In the genomic region with DNA sequence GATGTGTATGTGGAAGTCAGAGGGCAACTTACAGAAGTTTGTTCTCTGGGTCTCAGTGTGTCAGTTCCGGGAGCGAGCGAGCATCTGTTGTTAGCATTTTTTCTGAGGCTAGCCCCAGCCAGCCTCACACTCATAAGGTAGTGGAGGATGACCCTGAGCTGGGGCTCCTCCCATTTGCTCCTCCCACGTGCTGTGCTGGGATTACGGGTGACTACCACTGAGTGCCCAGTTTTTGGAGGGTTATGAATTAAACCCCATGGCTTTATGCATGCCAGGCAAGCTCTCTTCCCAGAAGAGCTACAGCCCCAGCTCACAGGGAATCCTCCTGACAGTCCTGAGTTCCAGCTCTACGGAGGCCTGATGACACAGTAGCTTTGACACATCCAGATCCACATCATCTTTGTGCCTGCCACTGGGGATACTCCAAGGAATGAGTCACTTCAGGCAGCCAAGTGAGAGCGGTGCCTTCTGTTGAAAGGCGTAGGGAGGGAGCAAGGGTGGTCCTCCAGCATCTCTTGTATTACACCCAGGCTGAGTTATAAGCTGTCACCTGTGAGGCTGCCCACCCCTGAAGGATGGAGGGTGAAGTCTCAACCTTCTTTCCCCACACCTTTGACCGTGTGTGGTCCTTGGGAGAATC, we compare ENCODE assay signal across 14 mouse cellular contexts.
DNase-seq lines count a peak whose midpoint lies in the region; ATAC-seq lines count a peak whose summit lies in the region.
"Had no signal": no experiment of that assay in that cellular context is flagged by ENCODE, and none has a peak within 500 bp of the region (broad histone marks: within the 10 kb centered on the region; RNA-seq: fewer than 3 reads in every experiment).

No protein-coding gene starts in this region.

- intact Hi-C loops in heart, postnatal 10 days (cut with DNase I), result no loop called here

- peak overlapping the region; percentile 43; the same call in 1 of the 2 replicates for H3K27ac ChIP-seq in forebrain, embryonic 12.5 days
- H3K27ac ChIP-seq in forebrain, embryonic 15.5 days (replicated peaks), result no peak overlapping the region
- peak overlapping the region; percentile 69 for H3K27ac ChIP-seq in kidney, embryonic 15.5 days
- no peak overlapping the region for H3K27ac ChIP-seq in midbrain, embryonic 11.5 days (ENCODE audit: low read depth, low read length)

- H3K9me3 ChIP-seq in forebrain, embryonic 12.5 days, result no peaks in the 10 kb centered on the region
- no peaks in the 10 kb centered on the region for H3K9me3 ChIP-seq in forebrain, embryonic 15.5 days
- no peaks in the 10 kb centered on the region for H3K9me3 ChIP-seq in kidney, embryonic 15.5 days (replicated peaks)
- H3K9me3 ChIP-seq in midbrain, embryonic 11.5 days (ENCODE audit: control insufficient read depth, low read length), result no peaks in the 10 kb centered on the region

- no peak overlapping the region for H3K4me2 ChIP-seq in forebrain, embryonic 12.5 days
- no peak overlapping the region for H3K4me2 ChIP-seq in forebrain, embryonic 15.5 days (replicated peaks)
- peak overlapping the region; percentile 15; the same call in 1 of the 2 replicates for H3K4me2 ChIP-seq in kidney, embryonic 15.5 days
- H3K4me2 ChIP-seq in midbrain, embryonic 11.5 days, result no peak overlapping the region

- 84% methylated on average over 9 of the region's 9 CpGs for WGBS in forebrain, embryonic 12.5 days
- WGBS in forebrain, embryonic 15.5 days, result 86% methylated on average over 9 of the region's 9 CpGs
- 48% methylated on average over 9 of the region's 9 CpGs for WGBS in kidney, embryonic 15.5 days
- 85% methylated on average over 9 of the region's 9 CpGs for WGBS in midbrain, embryonic 11.5 days

- no peak for ATAC-seq in forebrain, embryonic 12.5 days (ENCODE audit: low FRiP score)
- ATAC-seq in forebrain, embryonic 15.5 days (replicated peaks), result no peak
- peak; percentile 75 for ATAC-seq in kidney, embryonic 15.5 days (replicated peaks; ENCODE audit: low FRiP score)
- ATAC-seq in erythroblast, adult 5-6 weeks (replicated peaks; ENCODE audit: low FRiP score, poor library complexity, severe bottlenecking), result 0 out of 2 replicates have a peak, but pooled peaks have one; percentile 40
- ATAC-seq in midbrain, embryonic 11.5 days (ENCODE audit: low FRiP score), result no peak

- no peaks in the 10 kb centered on the region for H3K36me3 ChIP-seq in forebrain, embryonic 12.5 days (replicated peaks)
- H3K36me3 ChIP-seq in forebrain, embryonic 15.5 days, result no peaks in the 10 kb centered on the region
- H3K36me3 ChIP-seq in kidney, embryonic 15.5 days, result no peaks in the 10 kb centered on the region
- H3K36me3 ChIP-seq in midbrain, embryonic 11.5 days (ENCODE audit: control insufficient read depth, insufficient read depth, low read length), result no peaks in the 10 kb centered on the region

- no peaks in the 10 kb centered on the region for H3K27me3 ChIP-seq in forebrain, embryonic 12.5 days
- no peaks in the 10 kb centered on the region for H3K27me3 ChIP-seq in forebrain, embryonic 15.5 days
- H3K27me3 ChIP-seq in kidney, embryonic 15.5 days, result no peaks in the 10 kb centered on the region
- H3K27me3 ChIP-seq in midbrain, embryonic 11.5 days (ENCODE audit: control insufficient read depth, insufficient read depth, low read length), result no peaks in the 10 kb centered on the region; the same call in 1 of the 2 replicates

- H3K4me1 ChIP-seq in forebrain, embryonic 12.5 days, result peaks cover 10% of the 10 kb centered on the region
- H3K4me1 ChIP-seq in forebrain, embryonic 15.5 days, result peaks cover 8% of the 10 kb centered on the region; the same call in 1 of the 2 replicates
- peaks cover 16% of the 10 kb centered on the region for H3K4me1 ChIP-seq in kidney, embryonic 15.5 days
- H3K4me1 ChIP-seq in midbrain, embryonic 11.5 days (ENCODE audit: control insufficient read depth, insufficient read depth, low read length), result peaks cover 6% of the 10 kb centered on the region; the same call in 1 of the 2 replicates

- no peak overlapping the region for H3K9ac ChIP-seq in forebrain, embryonic 12.5 days
- no peak overlapping the region for H3K9ac ChIP-seq in forebrain, embryonic 15.5 days (replicated peaks)
- no peak overlapping the region for H3K9ac ChIP-seq in kidney, embryonic 15.5 days
- H3K9ac ChIP-seq in midbrain, embryonic 11.5 days (ENCODE audit: low read length), result no peak overlapping the region

- no peak overlapping the region for H3K4me3 ChIP-seq in forebrain, embryonic 12.5 days (replicated peaks)
- H3K4me3 ChIP-seq in forebrain, embryonic 15.5 days, result no peak overlapping the region
- H3K4me3 ChIP-seq in kidney, embryonic 15.5 days (replicated peaks), result no peak overlapping the region
- H3K4me3 ChIP-seq in midbrain, embryonic 11.5 days (ENCODE audit: low read depth, low read length), result no peak overlapping the region

- DNase-seq in kidney, postnatal 10 days, result no peak
- DNase-seq in 3T3-L1 (ENCODE audit: low read depth, low spot score), result peak; percentile 60
- no peak for DNase-seq in midbrain, embryonic 11.5 days (ENCODE audit: low spot score, missing footprints)
- DNase-seq in heart, postnatal 10 days, result no peak
- DNase-seq: B cell, adult 2 months; cerebellum, adult 18-20 months; gastrocnemius, postnatal 25 days; kidney, adult 18-20 months; layer of hippocampus, postnatal 36 days; thymus, adult 2 months had no signal

Comparison
In these comparisons a context has a peak if more than half of its experiments do, and no peak if none do; other contexts are left out.
1. H3K27ac ChIP-seq: peak in forebrain, embryonic 12.5 days (single experiment) and kidney, embryonic 15.5 days (single experiment); none in forebrain, embryonic 15.5 days (single experiment) and midbrain, embryonic 11.5 days (single experiment).
2. ATAC-seq: peak in kidney, embryonic 15.5 days (single experiment) and erythroblast, adult 5-6 weeks (single experiment); none in forebrain, embryonic 12.5 days (single experiment), forebrain, embryonic 15.5 days (single experiment) and midbrain, embryonic 11.5 days (single experiment).